Mouse (Mus musculus): Measurements from ENCODE around the gene Dnm1l. TPM values are rescaled to one million over a fixed set of nuclear protein-coding genes. Genes with fewer than 3 reads are reported as not detected.

Gene Dnm1l
- polyA plus RNA-seq, 1 experiment from 2014 or later, result 96.6 TPM

GRCm38 (mm10) chr16:16273752-16274151, 85.0 kb downstream of the Dnm1l start:
- ChIA-PET CTCF (interaction anchor here (1.4 kb wide), 1 partner anchor 13 kb away, joined by 5 read pairs; no protein-coding TSS in a partner anchor), POLR2A (no interaction called here)
- no peak for ATAC-seq
- in situ Hi-C loops (cut with MboI; ENCODE audit: low pct_unique_long_range_greater_than_20kb), result no loop called here
- H3K27me3 ChIP-seq, result no peaks in the 10 kb centered on the region
- no peak for DNase-seq (ENCODE audit: low read depth, low spot score)
- TF ChIP-seq CTCF (IDR thresholded peaks at IDR 0.05), result no peak

GRCm38 (mm10) chr16:16272978-16273377, 85.8 kb downstream of the Dnm1l start:
- in situ Hi-C loops (cut with MboI; ENCODE audit: low pct_unique_long_range_greater_than_20kb), result no loop called here
- ATAC-seq (no peak), DNase-seq (ENCODE audit: low read depth, low spot score) (no peak)
- CTCF ChIA-PET, result interaction anchor here (1.2 to 1.4 kb wide), 2 partner anchors 12 to 22 kb away, joined by 3 to 5 read pairs; no protein-coding TSS in a partner anchor
- POLR2A ChIA-PET, result no interaction called here
- TF ChIP-seq CTCF (IDR thresholded peaks at IDR 0.05), result no peak
- H3K27me3 ChIP-seq, result no peaks in the 10 kb centered on the region

GRCm38 (mm10) chr16:16262436-16262835, 96.3 kb downstream of the Dnm1l start:
- ChIA-PET POLR2A (no interaction called here), CTCF (no interaction called here)
- DNase-seq (ENCODE audit: low read depth, low spot score) (no peak), ATAC-seq (no peak)
- in situ Hi-C loops (cut with MboI; ENCODE audit: low pct_unique_long_range_greater_than_20kb), result no loop called here
- no peaks in the 10 kb centered on the region for H3K27me3 ChIP-seq
- TF ChIP-seq CTCF (IDR thresholded peaks at IDR 0.05), result no peak

Other genes starting within 250 kb of the Dnm1l start
- gene Pkp2, start 145.6 kb downstream of the Dnm1l start, polyA plus RNA-seq (2021), result 19.2 TPM
- 31.5 TPM for gene Yars2, start 56.0 kb downstream of the Dnm1l start, polyA plus RNA-seq (2021)
- gene Fgd4, start 241.6 kb upstream of the Dnm1l start, polyA plus RNA-seq (2021), result 10.3 TPM